Mouse (Mus musculus) limb, embryonic 13.5 days (tissue): Measurements from ENCODE around the gene Selenon. TPM values are rescaled to one million over a fixed set of nuclear protein-coding genes. Genes with fewer than 3 reads are reported as not detected.

Experiments used
- ATAC-seq: fragments of 200-750 bp; cut with Nextera tagmentation; 2 replicates; pipeline ENCODE4 v1.8.0; 2017; ENCODE audit warnings: low read depth, moderate number of reproducible peaks, moderate TSS enrichment; ENCODE audit not compliant: low FRiP score
- H3K27ac ChIP-seq: fragments of 300-500 bp; sonication (generic); 2 replicates; pipeline ENCODE4 v1.5.1; 2015; ENCODE audit warnings: inconsistent platforms, mild to moderate bottlenecking, moderate library complexity
- H3K27me3 ChIP-seq: fragments of 300-500 bp; sonication (generic); 2 replicates; pipeline ENCODE4 v1.6.1; 2015; ENCODE audit warnings: mild to moderate bottlenecking, inconsistent platforms
- H3K36me3 ChIP-seq: fragments of 300-500 bp; sonication (generic); 2 replicates; pipeline ENCODE4 v1.6.1; 2015; ENCODE audit warnings: inconsistent platforms, mild to moderate bottlenecking, moderate library complexity
- H3K4me1 ChIP-seq: fragments of 300-500 bp; sonication (generic); 2 replicates; pipeline ENCODE4 v1.6.1; 2015; ENCODE audit warnings: inconsistent platforms
- H3K4me2 ChIP-seq: fragments of 300-500 bp; sonication (generic); replicated peaks from 2 replicates; pipeline ENCODE4 v1.6.1; 2015; ENCODE audit warnings: inconsistent platforms, mild to moderate bottlenecking, moderate library complexity
- H3K4me3 ChIP-seq: fragments of 300-500 bp; sonication (generic); 2 replicates; pipeline ENCODE4 v1.5.1; 2015; ENCODE audit warnings: moderate library complexity, mild to moderate bottlenecking, inconsistent platforms
- H3K9ac ChIP-seq: fragments of 300-500 bp; sonication (generic); 2 replicates; pipeline ENCODE4 v1.6.1; 2015; ENCODE audit warnings: mild to moderate bottlenecking, inconsistent platforms
- H3K9me3 ChIP-seq: fragments of 300-500 bp; sonication (generic); 2 replicates; pipeline ENCODE4 v1.6.1; 2016; ENCODE audit warnings: inconsistent platforms
- WGBS: fragments of 180-500 bp; shearing (Covaris S2); methylation state at CpG from one replicate; pipeline ENCODE4 v1.1.7; 2015; 5-methylcytosine and 5-hydroxymethylcytosine counted together
- polyA plus RNA-seq: library from polyadenylated mRNA; unstranded; fragments of >200 nt; fragmentation: Nextera tagmentation; extraction: Ambion mirVana; gene quantifications from 2 replicates; pipeline ENCODE4 v1.2.1, GENCODE M21; 2015

Gene Selenon
- polyA plus RNA-seq, 1 experiment from 2014 or later, result 15.2 TPM

- peak within 1 kb of the TSS; percentile 81 for H3K27ac ChIP-seq
- peaks cover 40% of the 10 kb centered on the region for H3K36me3 ChIP-seq
- peak within 1 kb of the TSS; percentile 96 for H3K4me3 ChIP-seq
- H3K9ac ChIP-seq, result peak within 1 kb of the TSS; percentile 93
- no peaks in the 10 kb centered on the region for H3K9me3 ChIP-seq
- ATAC-seq, result peak; percentile 99
- H3K4me1 ChIP-seq, result peaks cover 30% of the 10 kb centered on the region
- under 1% methylated on average over 71 of the region's 71 CpGs for whole genome bisulfite sequencing
- H3K27me3 ChIP-seq, result no peaks in the 10 kb centered on the region
- peak within 1 kb of the TSS; percentile 98 for H3K4me2 ChIP-seq
Observed at GRCm38 (mm10) chr4:134534932-134535786, 16.8 kb downstream of the Selenon start, which contains the start of gene Mtfr1l. TSS of gene Mtfr1l (minus strand) at chr4:134535387.

DNA sequence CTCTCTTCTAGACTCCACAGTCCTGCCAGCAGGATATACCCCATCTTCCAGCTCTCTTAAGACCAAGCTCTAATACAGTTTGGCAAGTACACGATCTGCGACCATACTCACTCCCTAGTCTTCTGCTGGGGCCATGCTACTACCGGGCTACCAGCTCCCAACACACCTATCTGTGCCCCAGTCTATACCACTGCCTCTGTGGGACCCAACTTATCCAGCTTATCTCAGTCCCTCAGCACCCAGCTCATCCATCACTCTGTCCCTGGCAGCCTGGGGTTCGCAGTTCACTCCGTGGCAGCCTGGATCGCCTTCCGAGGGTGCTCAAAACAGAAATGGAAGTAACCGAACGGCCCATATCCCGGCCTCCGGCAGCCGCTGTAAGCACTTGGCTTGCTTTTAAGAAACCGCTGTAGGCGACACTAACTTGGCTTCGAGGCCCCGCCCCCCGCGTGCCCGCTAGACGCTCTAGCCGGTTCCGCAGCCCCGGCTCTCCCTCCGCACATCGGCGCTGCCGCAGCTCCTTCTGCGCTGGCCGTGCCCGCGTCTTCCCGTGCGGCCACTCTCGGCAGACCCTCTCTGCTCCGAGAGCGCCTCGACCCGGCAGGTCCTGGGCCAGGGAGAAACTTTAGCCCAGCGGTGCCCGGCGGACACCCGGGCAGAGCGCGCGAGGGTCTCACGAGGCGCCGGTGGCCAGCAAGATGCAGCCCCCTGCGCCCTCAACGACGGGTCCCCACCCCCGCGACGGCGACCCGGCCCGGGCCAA, 17.7 kb downstream of the Selenon start:
- Histone ChIP-seq H3K4me2 (peak overlapping the region; percentile 98), H3K27me3 (no peaks in the 10 kb centered on the region), H3K9ac (peak overlapping the region; percentile 93), H3K36me3 (peaks cover 40% of the 10 kb centered on the region), H3K4me3 (peak overlapping the region; percentile 96), H3K27ac (peak overlapping the region; percentile 81), H3K4me1 (peaks cover 30% of the 10 kb centered on the region), H3K9me3 (no peaks in the 10 kb centered on the region)
- ATAC-seq, result no peak
- WGBS, result under 1% methylated on average over 57 of the region's 57 CpGs

- Histone ChIP-seq H3K36me3 (peaks cover 40% of the 10 kb centered on the region), H3K27ac (no peak overlapping the region), H3K9me3 (no peaks in the 10 kb centered on the region), H3K4me3 (peak overlapping the region; percentile 96), H3K4me1 (peaks cover 30% of the 10 kb centered on the region), H3K4me2 (peak overlapping the region; percentile 98), H3K27me3 (no peaks in the 10 kb centered on the region), H3K9ac (peak overlapping the region; percentile 93)
- WGBS, result 72% methylated on average over 4 of the region's 4 CpGs
- no peak for ATAC-seq
Observed at GRCm38 (mm10) chr4:134533421-134533820, 18.5 kb downstream of the Selenon start.

GRCm38 (mm10) chr4:134532928-134533327, 19.0 kb downstream of the Selenon start:
- no peak overlapping the region; the same call in 1 of the 2 replicates for H3K4me2 ChIP-seq
- ATAC-seq, result no peak
- H3K36me3 ChIP-seq, result peaks cover 40% of the 10 kb centered on the region
- H3K27ac ChIP-seq, result no peak overlapping the region
- 85% methylated on average over 4 of the region's 4 CpGs for WGBS
- H3K9ac ChIP-seq, result no peak overlapping the region
- no peaks in the 10 kb centered on the region for H3K27me3 ChIP-seq
- no peaks in the 10 kb centered on the region for H3K9me3 ChIP-seq
- H3K4me3 ChIP-seq, result no peak overlapping the region
- peaks cover 30% of the 10 kb centered on the region for H3K4me1 ChIP-seq

GRCm38 (mm10) chr4:134526220-134526619, 25.7 kb downstream of the Selenon start:
- H3K27ac ChIP-seq, result no peak overlapping the region
- no peaks in the 10 kb centered on the region for H3K9me3 ChIP-seq
- H3K9ac ChIP-seq, result no peak overlapping the region
- ATAC-seq, result no peak
- H3K4me2 ChIP-seq, result no peak overlapping the region
- WGBS, result 83% methylated on average over 5 of the region's 5 CpGs
- no peaks in the 10 kb centered on the region for H3K4me1 ChIP-seq
- H3K27me3 ChIP-seq, result no peaks in the 10 kb centered on the region
- peaks cover 90% of the 10 kb centered on the region for H3K36me3 ChIP-seq
- no peak overlapping the region for H3K4me3 ChIP-seq

DNA sequence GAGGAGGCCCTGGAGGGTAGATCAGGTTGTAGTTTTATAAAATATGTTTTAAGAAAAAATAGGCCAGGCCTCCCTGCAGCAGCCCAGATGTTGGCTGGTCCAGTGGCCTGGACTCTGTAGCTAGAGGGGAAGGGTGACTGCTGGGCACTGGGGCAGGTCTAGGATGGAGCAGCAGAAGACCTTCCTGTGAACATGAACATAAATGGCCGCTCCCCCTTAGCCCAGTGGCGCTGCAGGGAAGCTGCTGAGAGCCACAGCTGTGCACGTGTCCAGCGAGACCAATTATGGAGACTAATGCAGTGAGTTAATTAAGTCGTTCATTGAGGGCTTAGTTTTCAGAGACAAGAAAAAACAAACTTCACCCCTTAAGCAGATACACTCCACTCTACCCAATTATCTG, 26.2 kb downstream of the Selenon start:
- 70% methylated on average over 5 of the region's 5 CpGs for WGBS
- no peak for ATAC-seq
- H3K9ac ChIP-seq, result no peak overlapping the region
- no peak overlapping the region for H3K27ac ChIP-seq
- H3K4me1 ChIP-seq, result no peaks in the 10 kb centered on the region
- no peaks in the 10 kb centered on the region for H3K27me3 ChIP-seq
- H3K9me3 ChIP-seq, result no peaks in the 10 kb centered on the region
- H3K4me3 ChIP-seq, result no peak overlapping the region
- H3K36me3 ChIP-seq, result peaks cover 90% of the 10 kb centered on the region
- H3K4me2 ChIP-seq, result no peak overlapping the region

DNA sequence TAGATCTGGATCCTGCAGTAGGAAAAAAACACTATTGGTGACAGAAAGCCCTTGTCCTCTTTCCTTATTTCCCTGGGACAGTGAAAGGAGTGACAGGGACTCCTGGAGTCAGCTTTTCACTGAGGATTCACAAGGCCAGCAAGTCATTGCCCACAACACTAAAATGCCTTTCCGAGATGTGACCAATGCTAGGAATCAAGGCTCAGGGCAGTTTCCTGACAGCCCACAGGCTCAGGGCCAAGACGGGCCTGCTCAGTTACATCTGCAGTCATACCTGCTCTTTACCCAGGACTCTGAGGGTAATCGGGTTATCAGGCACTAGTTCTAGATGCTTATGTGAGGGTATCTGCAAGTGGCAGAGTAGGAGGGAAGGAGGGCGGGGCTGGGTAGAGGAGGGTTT, 28.5 kb downstream of the Selenon start:
- Histone ChIP-seq H3K4me1 (no peaks in the 10 kb centered on the region), H3K9ac (0 out of 2 replicates have a peak overlapping the region, but pooled peaks have one; percentile 8)

DNA sequence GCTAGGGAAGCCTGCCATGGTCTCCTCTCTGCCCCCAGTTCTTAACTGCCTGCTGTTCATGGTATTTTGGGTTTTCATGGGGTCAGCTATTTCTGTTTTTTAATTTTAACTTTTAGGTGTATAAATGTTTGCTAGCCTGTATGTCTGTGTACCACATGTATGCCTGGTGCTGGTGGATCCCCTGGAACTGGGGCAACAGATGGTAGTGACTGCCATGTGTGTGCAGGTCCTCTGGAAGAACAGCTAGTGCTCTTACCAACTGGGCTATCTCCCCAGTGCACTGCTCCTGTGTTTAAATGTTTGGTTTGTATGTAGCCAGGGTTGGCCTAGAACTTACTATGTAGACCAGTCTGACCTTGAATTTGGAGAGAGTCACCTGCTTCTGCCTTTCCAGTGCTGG, 32.7 kb downstream of the Selenon start:
- no peaks in the 10 kb centered on the region for H3K9me3 ChIP-seq
- peaks cover 30% of the 10 kb centered on the region for H3K36me3 ChIP-seq
- no peaks in the 10 kb centered on the region for H3K4me1 ChIP-seq
- no peak overlapping the region for H3K27ac ChIP-seq
- no peak overlapping the region for H3K9ac ChIP-seq
- ATAC-seq, result no peak
- no peak overlapping the region for H3K4me3 ChIP-seq
- no peak overlapping the region for H3K4me2 ChIP-seq
- no peaks in the 10 kb centered on the region for H3K27me3 ChIP-seq

More for the DNA sequence above, 28.5 kb downstream of the Selenon start:
- no peaks in the 10 kb centered on the region for H3K9me3 ChIP-seq
- H3K36me3 ChIP-seq, result peaks cover 71% of the 10 kb centered on the region
- H3K4me3 ChIP-seq, result no peak overlapping the region
- WGBS, result 84% methylated on average over 4 of the region's 4 CpGs
- H3K27me3 ChIP-seq, result no peaks in the 10 kb centered on the region
- no peak overlapping the region for H3K4me2 ChIP-seq
- H3K27ac ChIP-seq, result no peak overlapping the region
- ATAC-seq, result no peak

DNA sequence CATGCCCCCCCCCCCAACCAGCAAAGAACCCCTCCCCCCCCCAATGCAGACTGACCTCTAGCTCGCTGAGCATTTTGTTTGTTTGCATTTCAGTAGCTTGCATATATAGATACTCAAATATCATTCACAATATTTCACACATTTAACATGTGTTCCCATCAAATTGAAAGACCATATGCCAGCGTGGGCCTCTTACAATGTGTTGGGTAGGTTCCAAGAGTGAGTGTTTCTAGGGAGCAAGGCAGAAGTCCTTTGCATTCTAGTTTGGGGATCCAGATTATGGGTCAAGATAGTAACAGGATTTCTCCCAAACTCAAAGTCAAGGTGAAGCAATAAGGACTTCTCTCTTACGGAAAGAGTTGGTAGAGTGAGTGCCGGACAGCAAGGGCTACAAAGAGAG, 33.4 kb downstream of the Selenon start:
- H3K9ac ChIP-seq, result no peak overlapping the region
- ATAC-seq, result no peak
- no peaks in the 10 kb centered on the region for H3K4me1 ChIP-seq
- H3K4me3 ChIP-seq, result no peak overlapping the region
- peaks cover 22% of the 10 kb centered on the region for H3K36me3 ChIP-seq
- 93% methylated on average over 4 of the region's 4 CpGs for WGBS
- H3K4me2 ChIP-seq, result no peak overlapping the region
- H3K27me3 ChIP-seq, result no peaks in the 10 kb centered on the region
- no peak overlapping the region for H3K27ac ChIP-seq
- H3K9me3 ChIP-seq, result no peaks in the 10 kb centered on the region

- no peak overlapping the region for H3K27ac ChIP-seq
- H3K4me3 ChIP-seq, result no peak overlapping the region
- H3K27me3 ChIP-seq, result no peaks in the 10 kb centered on the region
- no peaks in the 10 kb centered on the region for H3K9me3 ChIP-seq
- no peak overlapping the region for H3K4me2 ChIP-seq
- 91% methylated on average over 10 of the region's 10 CpGs for WGBS
- peaks cover 15% of the 10 kb centered on the region for H3K36me3 ChIP-seq
- no peak for ATAC-seq
- peaks cover 2% of the 10 kb centered on the region for H3K4me1 ChIP-seq
- no peak overlapping the region for H3K9ac ChIP-seq
Observed at GRCm38 (mm10) chr4:134517719-134518118, 34.2 kb downstream of the Selenon start.

DNA sequence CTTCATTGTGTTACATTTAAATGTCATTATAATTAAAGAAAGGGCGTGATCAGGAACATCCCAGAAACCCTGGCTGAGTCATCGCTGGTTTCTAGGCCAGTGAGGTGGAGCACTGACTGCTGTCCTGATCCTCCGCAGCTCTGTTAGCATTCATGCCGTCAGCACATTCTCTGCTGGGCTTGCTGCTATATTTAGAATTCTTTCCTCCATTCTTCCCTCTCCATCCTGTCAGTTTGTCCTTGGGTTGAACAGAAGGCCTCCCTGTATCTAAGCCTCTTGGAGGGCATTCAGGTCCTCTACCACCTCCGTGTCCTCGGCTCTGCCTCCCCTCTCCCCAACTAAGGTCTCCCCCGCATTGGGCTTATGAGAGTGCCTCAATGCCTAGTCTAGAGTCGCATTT, 35.0 kb downstream of the Selenon start:
- H3K4me1 ChIP-seq, result peaks cover 5% of the 10 kb centered on the region
- no peak overlapping the region for H3K4me2 ChIP-seq
- H3K4me3 ChIP-seq, result no peak overlapping the region
- peaks cover 15% of the 10 kb centered on the region for H3K36me3 ChIP-seq
- H3K9me3 ChIP-seq, result no peaks in the 10 kb centered on the region
- no peak for ATAC-seq
- no peak overlapping the region for H3K9ac ChIP-seq
- WGBS, result 86% methylated on average over 8 of the region's 8 CpGs
- no peaks in the 10 kb centered on the region for H3K27me3 ChIP-seq
- no peak overlapping the region for H3K27ac ChIP-seq

DNA sequence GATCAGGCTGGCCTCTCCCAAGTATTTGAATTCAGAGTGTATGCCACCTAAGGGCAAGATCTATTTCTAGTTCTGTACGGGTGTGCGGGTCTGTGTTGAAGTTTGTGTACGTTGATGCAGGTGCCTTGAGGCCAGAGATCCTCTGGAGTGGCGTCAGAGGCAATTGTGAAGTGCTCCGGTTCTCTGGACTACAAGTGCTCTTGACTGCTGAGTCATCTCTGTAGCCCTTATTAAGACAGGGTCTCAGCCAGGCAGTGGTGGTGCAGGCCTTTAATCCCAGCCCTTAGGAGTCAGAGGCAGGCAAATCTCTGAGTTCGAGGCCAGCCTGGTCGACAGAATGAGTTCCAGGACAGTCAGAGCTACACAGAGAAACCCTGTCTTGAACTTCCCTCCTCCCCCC, 36.4 kb downstream of the Selenon start:
- no peak for ATAC-seq
- H3K36me3 ChIP-seq, result peaks cover 3% of the 10 kb centered on the region; the same call in 1 of the 2 replicates
- H3K27ac ChIP-seq, result no peak overlapping the region
- no peak overlapping the region for H3K4me2 ChIP-seq
- H3K4me3 ChIP-seq, result no peak overlapping the region
- no peaks in the 10 kb centered on the region for H3K27me3 ChIP-seq
- H3K9me3 ChIP-seq, result no peaks in the 10 kb centered on the region
- WGBS, result 72% methylated on average over 7 of the region's 7 CpGs
- no peak overlapping the region; the same call in 1 of the 2 replicates for H3K9ac ChIP-seq
- peaks cover 14% of the 10 kb centered on the region for H3K4me1 ChIP-seq
